Mouse (Mus musculus) T-helper 17 cell (primary cell): ENCODE data around the gene Rgs11.

Experiments used
- in situ Hi-C, 2 experiments: fragments of 300-600 bp; cut with MboI, MseI; formaldehyde crosslinking; loops; 1 replicate in 1 of 2; 2 replicates in 1 of 2; pipeline ENCODE4 v1.15.1; 2025; ENCODE audit warnings: high pct_unique_total_duplicates in 2 of 2

Rgs11 gene

GRCm38 (mm10) chr17:26231156-26231555 is 28.4 kb downstream of the Rgs11 start:
- in situ Hi-C loops = no loop called here

GRCm38 (mm10) chr17:26232863-26233262 is 30.1 kb downstream of the Rgs11 start:
- in situ Hi-C loops = no loop called here

GRCm38 (mm10) chr17:26234386-26234785 is 31.6 kb downstream of the Rgs11 start:
- in situ Hi-C loops = no loop called here

- in situ Hi-C loops = no loop called here
Observed at GRCm38 (mm10) chr17:26235077-26235815, 32.5 kb downstream of the Rgs11 start.

- in situ Hi-C loops = no loop called here
Observed at GRCm38 (mm10) chr17:26237667-26238066, 34.9 kb downstream of the Rgs11 start.

- in situ Hi-C loops = no loop called here
Observed at GRCm38 (mm10) chr17:26239551-26239950, 36.8 kb downstream of the Rgs11 start.

GRCm38 (mm10) chr17:26240120-26240790 is 37.5 kb downstream of the Rgs11 start:
- in situ Hi-C loops = no loop called here

GRCm38 (mm10) chr17:26240990-26241389 is 38.2 kb downstream of the Rgs11 start:
- in situ Hi-C loops = no loop called here

GRCm38 (mm10) chr17:26243471-26244100 is 40.8 kb downstream of the Rgs11 start:
- in situ Hi-C loops = no loop called here

GRCm38 (mm10) chr17:26244101-26244841 is 41.5 kb downstream of the Rgs11 start, which contains the start of gene Fam234a:
Gene Fam234a, minus strand, starts transcription at chr17:26244242.
- in situ Hi-C loops = no loop called here

- in situ Hi-C loops = no loop called here
Observed at GRCm38 (mm10) chr17:26251886-26252538, 49.3 kb downstream of the Rgs11 start.

- in situ Hi-C loops = no loop called here
Observed at GRCm38 (mm10) chr17:26252539-26253251, 49.9 kb downstream of the Rgs11 start, which contains the start of gene Luc7l. Gene Luc7l, plus strand, starts transcription at chr17:26252896.

GRCm38 (mm10) chr17:26253399-26253798 is 50.6 kb downstream of the Rgs11 start:
- in situ Hi-C loops = no loop called here

- in situ Hi-C loops = no loop called here
Observed at GRCm38 (mm10) chr17:26255313-26255712, 52.6 kb downstream of the Rgs11 start.
